Mouse (Mus musculus): ENCODE results near the gene Ulk4. TPM values are rescaled to one million over a fixed set of nuclear protein-coding genes. Genes with fewer than 3 reads are reported as not detected.

Gene Ulk4
- polyA plus RNA-seq (2016; fragmentation: Nextera tagmentation; extraction: Ambion mirVana), result 156 and 164 TPM in 2 replicates

DNA sequence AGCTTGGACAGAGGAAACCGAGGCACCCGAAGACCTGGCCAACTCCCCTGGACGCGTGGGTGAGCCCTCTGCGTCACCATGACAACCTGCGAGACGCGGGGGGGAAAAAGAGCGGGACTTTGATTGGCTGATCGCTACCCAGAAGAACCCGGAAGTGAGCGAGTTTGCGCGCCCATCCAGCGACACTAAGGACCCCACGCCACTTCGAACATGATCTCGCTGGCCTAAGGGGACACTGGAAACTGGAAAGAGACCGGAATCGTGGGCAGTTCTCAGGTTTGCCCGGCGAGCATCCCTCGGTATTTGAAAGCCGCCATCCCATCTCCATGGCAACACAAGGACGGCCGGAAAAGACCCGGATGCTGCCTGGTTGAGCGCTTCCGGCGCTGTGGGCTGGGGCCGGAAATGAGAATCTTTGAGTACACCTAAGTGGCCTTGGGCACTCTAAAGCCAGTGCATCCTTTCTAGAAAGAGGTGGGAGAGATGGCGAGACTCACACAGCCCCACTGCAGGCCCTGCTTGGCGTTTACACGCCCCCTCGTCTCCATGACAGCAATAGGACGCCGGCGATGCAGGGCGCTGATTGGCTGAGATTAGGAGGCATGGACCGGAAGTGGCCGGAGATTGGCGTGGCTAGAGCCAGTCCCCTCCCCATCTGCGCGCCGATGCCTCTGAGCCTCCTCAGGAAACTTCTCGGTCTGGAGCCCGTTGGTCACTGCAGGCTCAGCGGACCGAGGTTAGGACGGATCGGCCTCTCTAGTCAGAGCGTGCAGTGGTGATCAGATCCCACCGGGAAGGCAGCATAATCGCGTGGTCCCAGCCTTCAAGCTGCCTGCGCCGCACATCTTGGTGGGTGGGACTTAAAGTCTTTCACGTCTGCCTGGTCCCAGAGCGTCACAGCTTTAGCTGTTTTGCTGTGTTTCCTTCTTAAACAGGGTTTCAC is at the start of gene Ulk4:
TSS of gene Ulk4 (minus strand) at position 80 of the 943 bp plus-strand sequence.
- peak; percentile 95 for DNase-seq (ENCODE audit: extremely low spot score, low spot score)
- peak within 1 kb of the TSS; percentile 94 for H3K27ac ChIP-seq
- H3K4me1 ChIP-seq, result peaks cover 22% of the 10 kb centered on the region
- H3K27me3 ChIP-seq (ENCODE audit: poor library complexity, severe bottlenecking), result no peaks in the 10 kb centered on the region
- H3K36me3 ChIP-seq (replicated peaks), result peaks cover 28% of the 10 kb centered on the region
- H3K4me3 ChIP-seq, result peak within 1 kb of the TSS; percentile 80
- peaks cover 10% of the 10 kb centered on the region for H3K9me3 ChIP-seq
- under 1% methylated on average over 59 of the region's 59 CpGs for WGBS

DNA sequence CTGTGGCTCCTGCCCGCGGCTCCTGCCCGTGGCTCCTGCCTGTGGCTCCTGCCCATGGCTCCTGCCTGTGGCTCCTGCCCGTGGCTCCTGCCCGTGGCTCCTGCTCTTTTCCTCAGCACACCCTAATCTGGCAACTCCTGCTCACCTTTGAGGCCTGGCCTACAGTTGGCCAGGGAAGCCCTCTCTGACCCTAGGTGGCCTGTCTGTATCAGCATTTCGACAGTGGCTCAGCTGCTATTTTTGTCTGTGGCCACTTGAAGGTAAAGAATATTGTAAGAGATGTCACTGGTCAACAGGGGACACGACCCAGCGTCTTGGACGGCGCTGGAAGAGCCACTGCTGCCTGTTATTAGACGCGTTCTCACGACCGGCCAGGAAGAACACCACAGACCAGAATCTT is 45.0 kb upstream of the Ulk4 start:
- Histone ChIP-seq H3K9me3 (peaks cover 10% of the 10 kb centered on the region; the same call in 1 of the 2 replicates), H3K36me3 (replicated peaks) (peaks cover 37% of the 10 kb centered on the region), H3K4me3 (no peak overlapping the region), H3K27me3 (ENCODE audit: poor library complexity, severe bottlenecking) (no peaks in the 10 kb centered on the region), H3K4me1 (peaks cover 37% of the 10 kb centered on the region), H3K27ac (0 out of 2 replicates have a peak overlapping the region, but pooled peaks have one; percentile 6)
- WGBS, result 94% methylated on average over 14 of the region's 14 CpGs
- DNase-seq (ENCODE audit: extremely low spot score, low spot score), result no peak

DNA sequence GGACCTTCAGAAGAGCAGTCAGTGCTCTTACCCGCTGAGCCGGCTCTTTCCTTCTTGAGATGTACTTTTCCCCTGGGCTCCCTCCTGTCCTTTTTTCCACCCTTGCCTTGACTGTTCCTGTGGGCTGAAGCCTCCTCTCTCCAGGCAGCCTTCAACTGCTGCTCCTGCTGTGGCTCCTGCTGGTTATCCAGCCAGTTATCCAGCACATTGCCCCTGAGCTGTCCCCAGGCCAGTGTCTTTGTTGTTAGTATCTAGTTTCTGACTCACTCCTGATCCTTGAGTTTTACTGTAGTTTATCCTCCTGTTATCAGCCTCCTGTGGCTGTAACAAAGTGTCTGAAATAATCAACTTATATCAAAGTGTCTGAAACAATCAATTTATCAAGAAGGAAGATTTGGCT is 44.1 kb upstream of the Ulk4 start:
- Histone ChIP-seq H3K27me3 (ENCODE audit: poor library complexity, severe bottlenecking) (no peaks in the 10 kb centered on the region), H3K27ac (peak overlapping the region; percentile 31; the same call in 1 of the 2 replicates), H3K36me3 (replicated peaks) (peaks cover 37% of the 10 kb centered on the region), H3K4me3 (no peak overlapping the region), H3K4me1 (peaks cover 46% of the 10 kb centered on the region), H3K9me3 (peaks cover 10% of the 10 kb centered on the region; the same call in 1 of the 2 replicates)
- 92% methylated on average over 2 of the region's 2 CpGs for WGBS
- no peak for DNase-seq (ENCODE audit: extremely low spot score, low spot score)

DNA sequence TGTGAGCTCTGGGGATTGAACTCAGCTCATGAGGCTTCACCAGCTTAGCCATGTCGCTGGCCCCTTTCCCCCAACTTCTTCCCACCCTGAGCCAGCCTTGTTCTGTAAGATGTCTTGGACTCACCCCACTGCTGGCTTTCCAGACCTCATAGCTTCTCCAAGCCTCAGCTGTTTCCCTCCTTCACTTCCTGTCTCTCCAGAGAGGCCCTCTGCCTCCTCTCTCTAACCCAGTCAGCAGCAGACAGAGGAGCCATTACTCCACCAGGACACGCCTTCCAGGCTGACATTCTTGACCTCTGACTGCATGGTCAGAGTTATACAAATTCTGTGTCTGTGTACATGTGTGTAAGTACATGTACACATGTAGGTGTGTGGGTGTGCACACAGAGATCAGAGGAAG is 43.4 kb upstream of the Ulk4 start:
- 87% methylated on average over 2 of the region's 2 CpGs for WGBS
- Histone ChIP-seq H3K27me3 (ENCODE audit: poor library complexity, severe bottlenecking) (no peaks in the 10 kb centered on the region), H3K27ac (peak overlapping the region; percentile 79), H3K4me3 (no peak overlapping the region), H3K36me3 (replicated peaks) (peaks cover 37% of the 10 kb centered on the region), H3K4me1 (peaks cover 53% of the 10 kb centered on the region), H3K9me3 (peaks cover 10% of the 10 kb centered on the region; the same call in 1 of the 2 replicates)
- DNase-seq (ENCODE audit: extremely low spot score, low spot score), result no peak

DNA sequence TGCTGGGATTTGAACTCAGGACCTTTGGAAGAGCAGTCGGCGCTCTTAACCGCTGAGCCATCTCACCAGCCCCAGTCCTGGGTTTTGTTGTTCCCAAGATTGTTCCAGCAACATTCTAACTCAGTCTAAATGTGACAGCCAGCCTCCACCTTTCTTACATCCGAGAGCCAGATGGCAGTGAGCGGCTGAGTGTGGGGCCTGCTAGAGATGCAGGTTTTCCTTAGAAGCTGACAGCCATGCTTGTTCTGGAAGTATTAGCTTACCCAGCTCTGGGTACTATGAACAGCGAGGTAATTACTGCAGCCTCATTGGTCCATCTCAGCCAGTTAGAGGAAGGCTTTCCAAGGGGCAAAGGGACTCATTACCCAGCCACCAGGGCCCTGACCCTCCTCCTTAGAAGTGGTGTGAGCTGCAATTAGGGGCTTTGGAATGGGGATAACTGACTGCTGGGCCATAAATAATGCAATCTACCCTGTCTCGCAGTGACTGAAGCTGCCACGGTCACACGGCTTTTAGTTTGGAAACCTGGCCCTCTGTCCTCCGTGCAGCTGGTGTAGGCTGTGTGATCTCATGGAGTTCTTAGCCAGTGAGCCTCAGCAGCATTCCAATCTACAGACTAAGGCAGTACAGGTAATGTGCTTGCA is 42.4 kb upstream of the Ulk4 start:
- WGBS, result 49% methylated on average over 10 of the region's 10 CpGs
- Histone ChIP-seq H3K27ac (peak overlapping the region; percentile 79), H3K9me3 (peaks cover 10% of the 10 kb centered on the region; the same call in 1 of the 2 replicates), H3K4me1 (peaks cover 63% of the 10 kb centered on the region), H3K36me3 (replicated peaks) (peaks cover 37% of the 10 kb centered on the region), H3K27me3 (ENCODE audit: poor library complexity, severe bottlenecking) (no peaks in the 10 kb centered on the region), H3K4me3 (peak overlapping the region; percentile 16; the same call in 1 of the 2 replicates)
- DNase-seq (ENCODE audit: extremely low spot score, low spot score), result peak; percentile 72

DNA sequence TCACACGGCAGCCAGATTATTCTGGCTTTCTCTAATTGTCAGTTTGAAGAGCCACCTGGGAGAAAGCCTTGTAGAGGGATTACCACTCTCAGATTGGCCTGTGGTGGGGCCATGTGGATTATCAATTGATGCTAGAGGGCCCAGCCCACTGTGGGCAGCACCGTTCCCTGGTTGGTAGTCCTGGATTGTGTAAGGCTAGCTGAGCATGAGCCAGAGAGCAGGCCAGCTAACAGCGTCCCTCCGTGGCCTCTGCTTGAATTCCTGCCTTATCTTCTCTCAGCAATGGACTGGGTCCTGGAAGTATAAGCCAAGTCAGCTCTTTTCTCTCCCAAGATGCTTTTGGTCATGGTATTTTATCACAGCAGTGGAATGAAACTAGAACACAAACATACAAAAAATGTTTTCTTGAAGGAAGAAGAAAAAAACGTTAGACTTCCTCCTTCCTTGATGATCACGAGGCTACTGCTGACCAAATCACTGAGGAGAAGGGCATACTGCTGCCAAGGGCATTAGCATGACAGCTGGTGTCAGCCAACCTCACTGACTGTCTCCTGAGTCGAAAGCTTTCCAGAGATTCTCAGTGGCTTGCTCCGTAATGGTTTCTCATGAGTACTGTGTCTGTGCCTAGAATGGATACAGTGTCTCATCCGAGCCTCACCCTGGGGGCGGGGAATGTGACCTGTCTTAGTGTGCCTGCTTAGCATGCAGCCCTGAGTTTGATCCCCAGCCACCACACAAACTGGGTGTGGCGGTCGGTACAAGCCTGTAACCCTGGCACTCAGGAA is 39.8 kb upstream of the Ulk4 start:
- DNase-seq (ENCODE audit: extremely low spot score, low spot score), result no peak
- H3K27ac ChIP-seq, result peak overlapping the region; percentile 93
- 70% methylated on average over 12 of the region's 12 CpGs for WGBS
- peaks cover 89% of the 10 kb centered on the region for H3K4me1 ChIP-seq
- H3K9me3 ChIP-seq, result peaks cover 6% of the 10 kb centered on the region; the same call in 1 of the 2 replicates
- H3K4me3 ChIP-seq, result no peak overlapping the region
- peaks cover 32% of the 10 kb centered on the region for H3K36me3 ChIP-seq (replicated peaks)
- no peaks in the 10 kb centered on the region for H3K27me3 ChIP-seq (ENCODE audit: poor library complexity, severe bottlenecking)

DNA sequence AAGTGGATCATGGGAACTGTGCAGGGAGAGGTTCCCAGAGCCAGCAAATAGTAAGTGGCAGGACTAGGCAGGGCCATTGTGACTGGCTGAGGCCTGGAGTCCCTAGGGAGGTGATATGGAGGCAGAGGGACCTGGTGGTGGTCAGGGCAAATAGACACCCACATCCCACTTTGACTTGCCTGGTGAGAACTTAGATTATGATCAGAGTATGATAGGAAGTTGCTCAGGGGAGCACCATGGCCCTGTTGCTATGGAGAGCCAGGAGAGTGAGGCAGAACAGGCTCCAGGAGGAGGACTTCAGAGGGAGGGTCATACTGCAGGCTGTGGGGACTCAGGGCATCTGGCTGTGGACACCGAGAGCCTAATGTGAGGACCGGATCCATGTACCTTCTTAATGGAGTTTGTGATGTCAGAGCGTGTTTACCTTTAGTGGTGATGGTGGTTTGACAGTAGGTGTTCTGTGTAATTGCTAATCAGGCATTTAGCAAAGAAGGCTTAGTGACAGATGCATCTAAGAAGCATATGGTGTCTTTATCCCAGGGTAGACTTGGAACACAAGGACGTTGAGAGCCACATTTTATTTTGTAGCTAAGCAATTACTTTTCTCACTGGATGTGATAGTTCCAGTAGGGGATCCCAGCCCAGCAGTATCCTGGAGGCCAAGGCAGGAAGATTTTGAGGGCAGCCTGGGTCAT is 39.1 kb upstream of the Ulk4 start:
- Histone ChIP-seq H3K36me3 (replicated peaks) (peaks cover 25% of the 10 kb centered on the region), H3K27me3 (ENCODE audit: poor library complexity, severe bottlenecking) (no peaks in the 10 kb centered on the region), H3K27ac (peak overlapping the region; percentile 93), H3K9me3 (peaks cover 3% of the 10 kb centered on the region; the same call in 1 of the 2 replicates), H3K4me3 (no peak overlapping the region), H3K4me1 (peaks cover 97% of the 10 kb centered on the region)
- WGBS, result 80% methylated on average over 4 of the region's 4 CpGs
- DNase-seq (ENCODE audit: extremely low spot score, low spot score), result no peak

DNA sequence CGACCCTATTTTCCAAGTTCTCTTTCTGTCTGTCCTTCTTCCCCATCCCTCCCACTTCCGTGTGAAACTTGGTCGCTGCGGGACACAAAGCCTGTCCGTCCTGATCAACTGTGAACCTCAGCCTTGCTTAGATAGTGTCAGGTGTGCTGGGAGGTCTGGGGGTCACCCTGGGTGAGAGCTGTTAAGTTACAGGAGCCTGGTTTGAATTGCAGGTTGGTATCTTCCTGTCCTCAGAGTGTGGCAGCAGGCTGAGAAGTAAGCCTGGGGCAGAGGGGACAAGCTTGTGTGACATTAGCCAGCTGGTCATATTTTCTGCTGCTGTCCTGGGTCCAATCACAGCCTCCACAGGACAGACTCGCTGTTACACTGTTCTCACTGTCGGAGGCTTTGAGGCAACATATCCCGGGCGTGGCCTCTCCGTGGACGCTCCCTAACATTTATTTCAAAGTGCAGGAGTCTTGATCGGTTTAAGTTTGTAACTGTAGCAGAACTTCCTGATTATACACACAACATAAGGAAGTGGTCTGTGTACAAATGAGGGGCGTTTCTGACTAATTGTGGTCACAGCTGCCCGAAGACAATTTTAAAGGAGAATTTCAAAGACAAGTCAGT is 37.6 kb upstream of the Ulk4 start:
- peak overlapping the region; percentile 50 for H3K4me3 ChIP-seq
- H3K27ac ChIP-seq, result peak overlapping the region; percentile 93
- peaks cover 98% of the 10 kb centered on the region for H3K4me1 ChIP-seq
- WGBS, result 28% methylated on average over 14 of the region's 14 CpGs
- no peaks in the 10 kb centered on the region for H3K27me3 ChIP-seq (ENCODE audit: poor library complexity, severe bottlenecking)
- DNase-seq (ENCODE audit: extremely low spot score, low spot score), result no peak
- peaks cover 3% of the 10 kb centered on the region; the same call in 1 of the 2 replicates for H3K9me3 ChIP-seq
- peaks cover 21% of the 10 kb centered on the region for H3K36me3 ChIP-seq (replicated peaks)

DNA sequence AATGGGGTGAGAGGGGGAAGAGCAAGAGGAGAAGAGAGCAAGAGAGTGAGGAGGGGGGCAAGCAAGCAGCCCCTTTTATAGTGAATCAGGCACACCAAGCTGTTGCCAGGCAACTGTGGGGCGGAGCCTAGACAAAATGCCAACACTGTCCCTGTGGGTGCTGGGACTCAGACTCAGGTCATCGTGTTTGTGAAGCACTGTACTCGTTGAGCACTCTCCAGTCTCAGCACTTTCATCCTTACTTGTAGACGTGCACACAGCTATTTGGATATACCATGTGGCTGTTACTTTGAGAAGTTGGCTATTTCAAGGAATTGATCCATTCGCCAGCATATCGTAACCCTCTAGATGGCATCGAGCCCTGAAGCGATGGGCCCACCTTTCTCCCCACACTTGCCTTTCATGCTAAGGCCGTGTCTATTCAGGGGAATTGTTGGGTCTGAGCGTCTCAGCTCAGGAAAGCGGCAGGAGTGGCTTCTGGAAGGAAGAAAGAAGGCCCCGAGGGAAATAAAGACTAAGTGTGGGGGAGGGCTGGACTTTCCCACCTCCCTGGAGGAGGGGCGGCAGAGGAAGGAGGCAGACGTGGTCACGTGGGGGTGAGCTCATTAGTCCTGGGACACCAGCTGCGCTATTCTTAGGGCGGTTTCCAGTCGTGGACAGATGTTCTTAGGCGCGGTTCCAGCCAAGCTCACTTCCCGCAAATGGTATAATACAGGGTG is 36.8 kb upstream of the Ulk4 start:
- peaks cover 21% of the 10 kb centered on the region for H3K36me3 ChIP-seq (replicated peaks)
- H3K27me3 ChIP-seq (ENCODE audit: poor library complexity, severe bottlenecking), result no peaks in the 10 kb centered on the region
- DNase-seq (ENCODE audit: extremely low spot score, low spot score), result peak; percentile 89
- H3K4me3 ChIP-seq, result peak overlapping the region; percentile 50
- peaks cover 3% of the 10 kb centered on the region; the same call in 1 of the 2 replicates for H3K9me3 ChIP-seq
- peak overlapping the region; percentile 93 for H3K27ac ChIP-seq
- under 1% methylated on average over 21 of the region's 21 CpGs for WGBS
- H3K4me1 ChIP-seq, result peaks cover 98% of the 10 kb centered on the region

DNA sequence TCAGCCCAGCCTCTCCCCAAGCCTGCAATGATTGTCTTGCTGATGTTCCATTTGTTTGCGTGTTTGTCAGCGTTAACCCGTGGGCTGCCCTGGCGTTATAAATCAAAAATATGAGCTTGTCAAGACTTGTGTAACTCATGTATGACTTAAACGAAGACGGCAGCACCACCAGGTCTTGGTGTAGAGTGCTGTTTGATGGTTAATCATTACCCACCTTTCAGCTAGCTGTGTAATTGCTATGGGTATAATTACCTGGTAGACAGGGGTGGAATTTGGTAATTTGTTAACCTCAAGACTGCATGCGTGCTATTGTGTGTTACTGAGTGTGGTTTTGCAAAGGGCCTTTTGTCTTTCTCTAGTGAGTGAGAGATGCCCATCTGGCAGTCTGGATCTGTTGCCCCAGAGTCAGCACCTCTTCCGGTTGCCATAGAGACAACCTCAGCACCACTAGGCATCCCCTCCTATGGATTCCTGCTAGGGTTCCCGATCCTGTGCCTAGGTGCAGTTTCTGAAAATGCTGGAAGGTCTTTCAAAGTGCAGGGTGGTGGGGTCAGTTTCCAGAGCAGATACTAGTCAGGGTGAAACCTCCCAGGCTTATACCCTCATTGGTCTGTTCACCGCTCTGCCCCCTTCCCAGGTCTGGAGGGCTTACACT is 35.4 kb upstream of the Ulk4 start:
- WGBS, result 54% methylated on average over 10 of the region's 10 CpGs
- Histone ChIP-seq H3K4me1 (peaks cover 94% of the 10 kb centered on the region), H3K9me3 (no peaks in the 10 kb centered on the region), H3K27me3 (ENCODE audit: poor library complexity, severe bottlenecking) (no peaks in the 10 kb centered on the region), H3K4me3 (peak overlapping the region; percentile 50), H3K27ac (peak overlapping the region; percentile 93), H3K36me3 (replicated peaks) (peaks cover 13% of the 10 kb centered on the region)
- DNase-seq (ENCODE audit: extremely low spot score, low spot score), result peak; percentile 65

All from forebrain, embryonic 10.5 days (tissue).